Mouse (Mus musculus) stomach, postnatal 0 days (tissue): ENCODE data around the gene Smurf2.

Experiments used
- CTCF ChIP-seq: IDR thresholded peaks from 2 replicates; pipeline ENCODE4 v1.5.1; 2016; ENCODE audit warnings: antibody characterized with exemption, low read depth, mild to moderate bottlenecking, moderate library complexity
- EP300 ChIP-seq: optimal IDR thresholded peaks from 2 replicates; pipeline ENCODE3; 2016; ENCODE audit warnings: antibody characterized with exemption

GRCm38 (mm10) chr11:106926732-106927131 is 6.2 kb upstream of the Smurf2 start:
- no peak for TF ChIP-seq CTCF
- no peak for TF ChIP-seq EP300
